Mouse (Mus musculus) hematopoietic stem cell, adult 5-6 weeks (primary cell): ENCODE measurements around the gene Knl1. TPM values are rescaled to one million over a fixed set of nuclear protein-coding genes. Genes with fewer than 3 reads are reported as not detected.

Experiments used
- ATAC-seq, 2 experiments: fragments of 125-278 bp in 1 of 2; replicated peaks in 1 of 2; 2 replicates each; pipeline ENCODE4 v1.8.0; 2016 to 2017; ENCODE audit warnings: inconsistent platforms in 2 of 2, mild to moderate bottlenecking in 2 of 2, moderate number of reproducible peaks in 2 of 2, low read depth in 1 of 2, moderate TSS enrichment in 1 of 2; ENCODE audit not compliant: low FRiP score in 2 of 2, poor library complexity in 2 of 2, severe bottlenecking in 2 of 2, insufficient read depth in 1 of 2, low TSS enrichment in 1 of 2
- total RNA-seq: library from RNA; stranded (forward); fragments of 172-1452, 232-1000 nt; gene quantifications from 2 replicates; pipeline ENCODE4 v1.2.3, GENCODE M21; 2017

Knl1 gene
- total RNA-seq, 1 experiment from 2014 or later: 56.7 TPM

DNA sequence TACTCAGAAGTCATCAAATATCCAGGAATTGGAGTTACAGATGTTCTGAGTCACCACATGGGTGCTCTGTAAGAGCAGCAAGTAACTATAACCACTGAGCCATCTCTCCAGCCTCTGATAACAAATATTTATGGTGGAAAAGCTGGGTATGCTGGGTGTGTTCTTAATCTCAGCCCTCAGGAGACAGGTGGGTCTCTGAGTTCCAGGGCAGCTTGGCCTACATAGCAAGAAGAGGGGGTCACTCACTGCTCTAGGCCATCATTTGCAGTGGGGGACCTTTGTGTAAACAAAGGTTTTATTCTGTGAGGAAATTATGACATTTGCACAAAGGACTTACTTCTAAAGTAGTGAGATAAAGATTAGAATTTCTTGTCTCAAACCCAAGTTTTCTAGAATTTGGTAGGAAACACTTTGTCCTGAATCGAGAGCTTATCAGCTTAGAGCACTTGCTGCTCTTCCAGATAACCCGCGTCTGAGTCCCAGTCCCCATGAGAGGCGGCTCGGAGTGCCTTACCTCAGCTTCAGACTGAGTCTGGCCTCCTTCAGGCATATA is 89.5 kb downstream of the Knl1 start:
- ATAC-seq: no peak; a peak in 1 of 4 replicates

DNA sequence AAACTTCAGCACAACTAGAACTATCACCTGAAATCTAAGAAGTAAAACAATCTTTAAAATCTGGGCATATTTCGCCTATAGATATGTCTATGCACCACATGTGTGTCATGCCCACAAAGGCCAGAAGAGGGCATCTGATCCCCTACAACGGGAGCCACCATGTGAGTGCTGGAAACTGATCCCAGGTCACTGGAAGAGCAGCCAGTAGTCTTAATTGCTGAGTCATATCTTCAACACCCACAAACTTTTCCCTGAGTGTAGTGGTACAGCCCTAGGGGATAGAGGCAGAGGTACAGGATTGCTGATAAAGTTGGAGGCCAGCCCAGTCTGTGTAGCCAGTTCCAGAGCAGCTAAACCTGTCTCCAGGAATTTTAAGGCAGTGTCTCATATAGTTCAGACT is 98.3 kb downstream of the Knl1 start:
- no peak for ATAC-seq

DNA sequence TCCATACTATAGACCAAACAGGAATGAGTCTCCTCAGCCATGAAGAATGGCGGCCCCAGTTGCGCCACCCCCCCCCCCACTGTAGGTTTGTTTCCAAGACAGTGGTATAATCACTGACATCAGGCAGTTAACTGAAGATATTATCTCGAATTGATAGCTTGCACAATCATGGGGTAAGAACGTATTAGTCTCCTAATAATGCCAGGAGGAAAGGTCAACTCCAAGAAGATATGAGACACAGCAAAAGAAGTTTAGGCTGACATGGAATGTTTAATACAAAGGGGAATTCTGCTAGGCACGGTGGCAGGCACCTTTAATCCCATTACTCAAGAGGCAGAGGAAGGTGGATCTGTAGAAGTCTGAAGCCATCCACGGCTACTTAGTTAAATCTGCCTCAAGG is 99.5 kb downstream of the Knl1 start:
- ATAC-seq: no peak

DNA sequence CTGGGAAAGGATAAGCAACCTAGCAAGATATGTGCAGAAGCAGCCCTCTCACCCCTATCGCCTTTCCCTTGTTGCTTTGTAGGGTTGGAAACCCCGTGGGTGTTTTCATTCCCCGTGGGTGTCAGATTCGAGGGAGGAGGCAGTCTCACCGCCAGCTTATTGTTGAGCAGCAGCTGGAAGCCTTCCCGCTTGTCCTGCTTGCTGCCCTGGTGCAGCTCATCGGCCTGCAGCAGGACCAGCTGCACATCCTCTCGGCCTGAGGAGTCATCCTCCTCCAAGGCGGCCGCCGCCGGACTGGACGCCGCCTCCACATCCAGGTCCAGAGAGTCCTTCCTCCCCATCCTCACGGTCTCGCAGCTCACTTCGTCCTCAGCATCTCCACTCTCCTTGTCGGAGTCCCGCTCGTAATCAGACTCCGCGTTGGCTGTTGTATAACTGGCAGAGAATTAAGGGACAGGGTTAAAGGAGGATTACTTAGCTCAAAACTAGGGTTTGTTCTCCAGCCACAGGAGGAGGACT is 100.3 kb downstream of the Knl1 start:
- no peak for ATAC-seq

DNA sequence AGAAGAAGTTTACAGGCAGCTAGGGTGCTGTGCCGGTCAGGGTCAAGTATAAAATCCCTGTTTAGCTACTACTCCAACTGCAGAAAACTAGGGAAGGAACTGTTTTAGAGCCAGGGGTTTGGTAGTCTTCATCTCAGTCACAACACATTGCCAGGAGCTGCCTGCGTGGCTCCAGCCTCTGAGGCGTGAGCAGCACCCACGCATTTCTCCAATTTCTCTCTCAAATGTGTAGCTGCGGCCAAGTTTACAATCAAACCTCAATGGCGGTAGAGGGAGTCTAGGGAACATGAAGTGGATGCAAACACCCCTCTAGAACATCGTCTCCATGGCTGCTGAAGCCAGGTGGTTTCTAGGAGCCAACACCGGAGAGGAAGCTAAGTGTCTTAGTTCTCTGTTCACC is 100.9 kb downstream of the Knl1 start:
- ATAC-seq: no peak

DNA sequence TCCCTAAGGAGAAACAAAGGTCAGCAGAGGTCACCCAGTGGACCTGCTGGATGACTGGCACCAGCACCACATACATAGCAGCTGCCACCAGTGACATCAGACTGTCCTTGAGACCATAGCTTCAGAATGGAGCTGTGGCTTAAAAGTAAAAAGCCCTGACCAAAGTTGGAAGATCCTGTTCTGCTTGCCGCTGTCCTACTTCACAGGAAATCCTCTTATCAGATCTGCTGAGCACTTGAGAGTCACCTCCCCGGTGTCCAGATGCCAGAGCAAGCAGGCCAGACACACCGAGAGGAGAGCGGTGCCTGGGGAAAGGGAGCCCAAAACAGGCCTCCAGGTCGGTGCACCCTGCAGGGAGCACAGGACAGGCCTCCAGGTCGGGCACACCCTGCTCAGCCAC is 105.3 kb downstream of the Knl1 start:
- ATAC-seq: no peak

DNA sequence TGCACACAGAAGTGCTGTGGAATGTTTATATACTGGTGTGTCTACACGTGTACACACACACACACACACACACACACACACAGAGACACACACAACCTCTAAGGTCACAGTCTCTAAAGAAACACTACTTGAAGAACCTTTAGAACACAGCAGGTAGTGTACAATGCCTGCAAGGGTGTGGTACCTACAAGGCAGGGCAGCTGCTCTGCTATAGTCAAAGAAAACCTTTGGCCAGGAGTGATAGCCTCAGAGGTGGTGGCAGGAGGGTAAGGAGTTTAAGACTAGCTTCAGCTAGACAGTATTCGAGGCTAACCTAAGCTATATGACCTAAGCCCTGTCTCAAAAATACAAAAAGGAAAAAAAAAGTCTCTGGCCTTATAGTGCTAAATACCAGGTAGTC is 107.8 kb downstream of the Knl1 start:
- ATAC-seq: no peak

Other genes starting within 250 kb of the Knl1 start
- 97.9 and 151 TPM in 2 replicates for gene Knstrn, start 233.1 kb upstream of the Knl1 start, total RNA-seq
- 30.4 and 35.1 TPM in 2 replicates for gene Ivd, start 185.2 kb upstream of the Knl1 start, total RNA-seq
- 6.4 and 6.9 TPM in 2 replicates for gene Bahd1, start 146.7 kb upstream of the Knl1 start, total RNA-seq
- 4.0 and 4.5 TPM in 2 replicates for gene Chst14, start 120.6 kb upstream of the Knl1 start, total RNA-seq
- 8.0 and 16.3 TPM in 2 replicates for gene Ccdc32, start 17.7 kb upstream of the Knl1 start, total RNA-seq
- 18.7 and 22.1 TPM in 2 replicates for gene Rpusd2, start 12.3 kb upstream of the Knl1 start, total RNA-seq
- 16.8 and 29.0 TPM in 2 replicates for gene Rad51, start 65.7 kb downstream of the Knl1 start, total RNA-seq
- gene Rmdn3, start 109.9 kb downstream of the Knl1 start, total RNA-seq: 35.9 and 38.9 TPM in 2 replicates
- 2.2 TPM in 1 of 2 replicates, not detected in the other for gene Gchfr, start 120.7 kb downstream of the Knl1 start, total RNA-seq
- gene Gm14137, start 127.4 kb downstream of the Knl1 start, total RNA-seq: not detected in 2 replicates
- gene Zfyve19, start 161.5 kb downstream of the Knl1 start, total RNA-seq: 47.1 and 53.7 TPM in 2 replicates
- gene Dnajc17, start 161.7 kb downstream of the Knl1 start, total RNA-seq: 37.1 and 64.7 TPM in 2 replicates
- gene Ppp1r14d, start 182.8 kb downstream of the Knl1 start, total RNA-seq: not detected in 2 replicates
- 8.1 and 13.0 TPM in 2 replicates for gene Spint1, start 190.2 kb downstream of the Knl1 start, total RNA-seq
- gene Rhov, start 224.2 kb downstream of the Knl1 start, total RNA-seq: 0.31 TPM in 1 of 2 replicates, not detected in the other
- 14.8 and 23.0 TPM in 2 replicates for gene Vps18, start 241.6 kb downstream of the Knl1 start, total RNA-seq